ENCODE assay signal across 9 mouse cellular contexts in genomic region chr13:32297398-32297797, GRCm38 (mm10). TPM values are rescaled to one million over a fixed set of nuclear protein-coding genes. Genes with fewer than 3 reads are reported as not detected.
DNase-seq lines count a peak whose midpoint lies in the region; ATAC-seq lines count a peak whose summit lies in the region.
"Had no signal": no experiment of that assay in that cellular context is flagged by ENCODE, and none has a peak within 500 bp of the region (broad histone marks: within the 10 kb centered on the region; RNA-seq: fewer than 3 reads in every experiment).

No protein-coding gene starts in this region.

- no peak overlapping the region for H3K4me3 ChIP-seq in neural tube, embryonic 11.5 days (ENCODE audit: low read depth, low read length)
- no peak overlapping the region for H3K4me3 ChIP-seq in embryonic facial prominence, embryonic 13.5 days
- H3K4me3 ChIP-seq in hindbrain, embryonic 15.5 days, result no peak overlapping the region
- H3K4me3 ChIP-seq in midbrain, embryonic 16.5 days (ENCODE audit: low read depth, low read length), result no peak overlapping the region
- H3K4me3 ChIP-seq: embryonic facial prominence, embryonic 15.5 days had no signal

- no peak overlapping the region for H3K4me2 ChIP-seq in neural tube, embryonic 11.5 days (ENCODE audit: low read depth)
- H3K4me2 ChIP-seq in embryonic facial prominence, embryonic 13.5 days, result no peak overlapping the region
- H3K4me2 ChIP-seq in hindbrain, embryonic 15.5 days, result no peak overlapping the region
- H3K4me2 ChIP-seq in midbrain, embryonic 16.5 days (ENCODE audit: low read length), result no peak overlapping the region
- H3K4me2 ChIP-seq: embryonic facial prominence, embryonic 15.5 days had no signal

- H3K36me3 ChIP-seq in neural tube, embryonic 11.5 days (ENCODE audit: control insufficient read depth, insufficient read depth, low read length), result no peaks in the 10 kb centered on the region
- no peaks in the 10 kb centered on the region for H3K36me3 ChIP-seq in embryonic facial prominence, embryonic 13.5 days
- no peaks in the 10 kb centered on the region for H3K36me3 ChIP-seq in hindbrain, embryonic 15.5 days
- H3K36me3 ChIP-seq in midbrain, embryonic 16.5 days (ENCODE audit: control insufficient read depth, insufficient read depth, low read length), result no peaks in the 10 kb centered on the region
- H3K36me3 ChIP-seq: embryonic facial prominence, embryonic 15.5 days had no signal

- no peaks in the 10 kb centered on the region for H3K4me1 ChIP-seq in neural tube, embryonic 11.5 days (ENCODE audit: control insufficient read depth, insufficient read depth, low read length)
- H3K4me1 ChIP-seq in embryonic facial prominence, embryonic 13.5 days, result 0 out of 2 replicates have a peak, but pooled peaks cover 3% of the 10 kb centered on the region
- H3K4me1 ChIP-seq in hindbrain, embryonic 15.5 days (replicated peaks), result no peaks in the 10 kb centered on the region
- no peaks in the 10 kb centered on the region for H3K4me1 ChIP-seq in midbrain, embryonic 16.5 days (ENCODE audit: control insufficient read depth, insufficient read depth, low read length)
- H3K4me1 ChIP-seq: embryonic facial prominence, embryonic 15.5 days had no signal

- WGBS in neural tube, embryonic 11.5 days, result 51% methylated on average over 5 of the region's 5 CpGs
- 45% methylated on average over 5 of the region's 5 CpGs for WGBS in embryonic facial prominence, embryonic 13.5 days
- WGBS in hindbrain, embryonic 15.5 days, result 55% methylated on average over 5 of the region's 5 CpGs
- WGBS in midbrain, embryonic 16.5 days, result 46% methylated on average over 5 of the region's 5 CpGs

- intact Hi-C loops in left cerebral cortex, postnatal 10 days (cut with DNase I), result no loop called here

- H3K9ac ChIP-seq in neural tube, embryonic 11.5 days (ENCODE audit: low read length), result no peak overlapping the region
- no peak overlapping the region for H3K9ac ChIP-seq in embryonic facial prominence, embryonic 13.5 days
- no peak overlapping the region for H3K9ac ChIP-seq in hindbrain, embryonic 15.5 days
- no peak overlapping the region for H3K9ac ChIP-seq in midbrain, embryonic 16.5 days (ENCODE audit: low read depth, low read length)
- H3K9ac ChIP-seq: embryonic facial prominence, embryonic 15.5 days had no signal

- no peaks in the 10 kb centered on the region for H3K9me3 ChIP-seq in neural tube, embryonic 11.5 days (ENCODE audit: control insufficient read depth, low read length)
- H3K9me3 ChIP-seq in embryonic facial prominence, embryonic 13.5 days, result no peaks in the 10 kb centered on the region
- H3K9me3 ChIP-seq in hindbrain, embryonic 15.5 days, result no peaks in the 10 kb centered on the region
- H3K9me3 ChIP-seq in midbrain, embryonic 16.5 days (replicated peaks; ENCODE audit: control insufficient read depth, low read length, poor library complexity, severe bottlenecking), result no peaks in the 10 kb centered on the region
- H3K9me3 ChIP-seq: embryonic facial prominence, embryonic 15.5 days had no signal

- H3K27ac ChIP-seq in neural tube, embryonic 11.5 days (ENCODE audit: low read depth, low read length), result no peak overlapping the region
- no peak overlapping the region for H3K27ac ChIP-seq in embryonic facial prominence, embryonic 13.5 days
- no peak overlapping the region for H3K27ac ChIP-seq in hindbrain, embryonic 15.5 days (replicated peaks)
- no peak overlapping the region for H3K27ac ChIP-seq in midbrain, embryonic 16.5 days (ENCODE audit: low read length)
- H3K27ac ChIP-seq: embryonic facial prominence, embryonic 15.5 days had no signal

- peak; percentile 30 for DNase-seq in neural tube, embryonic 11.5 days (ENCODE audit: low spot score)
- DNase-seq in neural tube, embryonic 10.5 days (ENCODE audit: extremely low spot score, low spot score), result no peak
- peak; percentile 63 for DNase-seq in NIH3T3 (ENCODE audit: low read depth)
- DNase-seq in left cerebral cortex, postnatal 10 days (ENCODE audit: extremely low spot score in 1 of 2, low spot score in 2 of 2), result peak; percentile 7 to 52

- ATAC-seq in neural tube, embryonic 11.5 days (ENCODE audit: insufficient read depth, low FRiP score, low TSS enrichment), result no peak; the same call in 1 of the 2 replicates
- peak; percentile 59; the same call in 1 of the 2 replicates for ATAC-seq in embryonic facial prominence, embryonic 13.5 days (ENCODE audit: insufficient number of reproducible peaks, insufficient read depth, low FRiP score, low TSS enrichment, low read depth)
- ATAC-seq in hindbrain, embryonic 15.5 days (ENCODE audit: low FRiP score, low read depth), result peak; percentile 72
- ATAC-seq in midbrain, embryonic 16.5 days, result peak; percentile 58
- no peak for ATAC-seq in erythroblast, adult 5-6 weeks (replicated peaks; ENCODE audit: low FRiP score, poor library complexity, severe bottlenecking)

- no peaks in the 10 kb centered on the region for H3K27me3 ChIP-seq in neural tube, embryonic 11.5 days (ENCODE audit: control insufficient read depth, insufficient read depth, low read length)
- no peaks in the 10 kb centered on the region for H3K27me3 ChIP-seq in embryonic facial prominence, embryonic 13.5 days
- no peaks in the 10 kb centered on the region for H3K27me3 ChIP-seq in hindbrain, embryonic 15.5 days
- H3K27me3 ChIP-seq in midbrain, embryonic 16.5 days (ENCODE audit: control insufficient read depth, insufficient read depth, low read depth, low read length), result no peaks in the 10 kb centered on the region
- H3K27me3 ChIP-seq: embryonic facial prominence, embryonic 15.5 days had no signal

RNA-seq across cellular contexts. Expression of gene Gmds, which starts 41.1 kb away (rescaled TPM):
- 27.5 and 27.7 TPM in 2 replicates for polyA plus RNA-seq in neural tube, embryonic 11.5 days (2014; fragmentation: Nextera tagmentation; extraction: Ambion mirVana)
- 41.0 and 48.6 TPM in 2 replicates for polyA plus RNA-seq in embryonic facial prominence, embryonic 13.5 days (2015; fragmentation: Nextera tagmentation; extraction: Ambion mirVana)
- 37.2 and 38.1 TPM in 2 replicates for polyA plus RNA-seq in hindbrain, embryonic 15.5 days (2015; fragmentation: Nextera tagmentation; extraction: Ambion mirVana)
- total RNA-seq in left cerebral cortex, postnatal 10 days (2021), result 10 to 100 TPM; 15.8 to 17.7 TPM
- polyA plus RNA-seq in midbrain, embryonic 16.5 days (2015; fragmentation: Nextera tagmentation; extraction: Ambion mirVana), result 34.8 and 34.9 TPM in 2 replicates
- total RNA-seq in erythroblast, adult 5-6 weeks (2015; ENCODE audit: low replicate concordance), result 2.3 and 13.3 TPM in 2 replicates
- total RNA-seq in erythroblast, adult 5-6 weeks (2017; ENCODE audit: low replicate concordance), result 1.8 and 2.0 TPM in 2 replicates

Comparison
In these comparisons a context has a peak if more than half of its experiments do, and no peak if none do; other contexts are left out.
1. ATAC-seq: peak in embryonic facial prominence, embryonic 13.5 days (single experiment), hindbrain, embryonic 15.5 days (single experiment) and midbrain, embryonic 16.5 days (single experiment); none in neural tube, embryonic 11.5 days (single experiment) and erythroblast, adult 5-6 weeks (single experiment).